Mouse (Mus musculus) heart, adult 2 months (tissue): ENCODE measurements at regions not wholly inside any gene's neighbourhood (a gene's known extent, or its start where the extent isn't known, plus 50 kb on each side); places are given as distances from the start of the nearest gene placed in this dataset.

Experiments
- DNase-seq, 2 experiments: peaks; one replicate each; pipeline ENCODE4 v3.0.0; 2021
- H3K27ac ChIP-seq: fragments of 200-600 bp; 2 replicates; pipeline ENCODE4 v1.8.1; 2022
- H3K27me3 ChIP-seq: fragments of 200-500 bp; 2 replicates; pipeline ENCODE4 v1.6.1; 2012; ENCODE audit warnings: mild to moderate bottlenecking, low read length, inconsistent platforms, mixed read lengths; ENCODE audit not compliant: control insufficient read depth, insufficient read depth
- H3K36me3 ChIP-seq: fragments of 200-500 bp; 2 replicates; pipeline ENCODE4 v1.6.1; 2012; ENCODE audit warnings: low read length, inconsistent platforms; ENCODE audit not compliant: control insufficient read depth, insufficient read depth
- H3K4me1 ChIP-seq: fragments of 200-500 bp; 2 replicates; pipeline ENCODE4 v1.6.1; 2011; ENCODE audit warnings: low read length; ENCODE audit not compliant: control insufficient read depth, insufficient read depth
- H3K4me3 ChIP-seq: fragments of 200-600 bp; 2 replicates; pipeline ENCODE4 v1.8.1; 2022
- H3K79me2 ChIP-seq: fragments of 200-500 bp; replicated peaks from 2 replicates; pipeline ENCODE4 v1.6.1; 2012; ENCODE audit warnings: mild to moderate bottlenecking, inconsistent platforms, low read length, moderate library complexity, mixed read lengths; ENCODE audit not compliant: control insufficient read depth, insufficient read depth
- H3K9ac ChIP-seq: fragments of 200-500 bp; 2 replicates; pipeline ENCODE4 v1.6.1; 2012; ENCODE audit warnings: low read depth, mild to moderate bottlenecking, control low read depth, inconsistent platforms, low read length, mixed read lengths
- CTCF ChIP-seq: fragments of 200-600 bp; IDR thresholded peaks from 2 replicates; pipeline ENCODE4 v1.8.1; 2022; ENCODE audit warnings: antibody characterized with exemption, mild to moderate bottlenecking, moderate library complexity
- EP300 ChIP-seq: fragments of 200-500 bp; IDR thresholded peaks from 2 replicates; pipeline ENCODE4 v1.6.1; 2011; ENCODE audit warnings: low read depth, low read length, control low read depth; ENCODE audit not compliant: insufficient read depth
- POLR2A ChIP-seq: fragments of 200-500 bp; IDR thresholded peaks from 2 replicates; pipeline ENCODE4 v1.6.1; 2011; ENCODE audit warnings: mild to moderate bottlenecking, low read depth, low read length, control low read depth; ENCODE audit not compliant: insufficient read depth
- WGBS: fragments of 180-500 bp; shearing (Covaris S2); methylation state at CpG from one replicate; pipeline ENCODE4 v1.1.7; 2018; 5-methylcytosine and 5-hydroxymethylcytosine counted together
- intact Hi-C: fragments of 180-260 bp; cut with DNase I; formaldehyde crosslinking; loops from one replicate; pipeline ENCODE4 v1.15.1; 2025

DNA sequence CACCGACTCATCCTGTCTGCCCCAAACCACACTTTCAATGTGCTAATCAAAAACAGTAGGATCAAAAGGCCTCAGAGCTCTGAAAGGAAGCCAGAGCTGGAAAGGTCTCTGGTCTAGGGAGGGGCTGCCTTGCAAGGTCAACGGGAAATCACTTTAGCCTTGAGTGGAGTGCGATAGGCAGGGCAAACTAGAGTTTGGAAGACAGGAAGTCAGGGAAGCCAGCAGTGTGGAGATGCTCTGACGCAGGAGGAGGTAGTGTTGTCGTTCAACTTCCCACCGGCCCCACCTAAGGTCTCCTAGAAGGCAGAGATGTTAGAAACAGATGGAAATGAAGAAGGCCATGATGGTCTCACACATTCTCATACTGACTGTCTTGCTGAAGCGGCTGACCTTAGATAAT is 52.0 kb upstream of the Trp53i11 start:
- intact Hi-C loops: loop anchor here (10.0 kb wide), 1 partner anchor 129 kb away; no protein-coding TSS in a partner anchor
- Histone ChIP-seq H3K4me3 (no peak overlapping the region), H3K36me3 (peaks cover 3% of the 10 kb centered on the region; the same call in 1 of the 2 replicates), H3K27me3 (no peaks in the 10 kb centered on the region), H3K79me2 (no peaks in the 10 kb centered on the region), H3K4me1 (peaks cover 23% of the 10 kb centered on the region), H3K27ac (peak overlapping the region; percentile 60), H3K9ac (no peak overlapping the region)
- peak; percentile 94 for TF ChIP-seq EP300
- TF ChIP-seq CTCF: no peak
- WGBS: 26% methylated on average over 7 of the region's 7 CpGs
- peak; percentile 41 to 67 for DNase-seq

DNA sequence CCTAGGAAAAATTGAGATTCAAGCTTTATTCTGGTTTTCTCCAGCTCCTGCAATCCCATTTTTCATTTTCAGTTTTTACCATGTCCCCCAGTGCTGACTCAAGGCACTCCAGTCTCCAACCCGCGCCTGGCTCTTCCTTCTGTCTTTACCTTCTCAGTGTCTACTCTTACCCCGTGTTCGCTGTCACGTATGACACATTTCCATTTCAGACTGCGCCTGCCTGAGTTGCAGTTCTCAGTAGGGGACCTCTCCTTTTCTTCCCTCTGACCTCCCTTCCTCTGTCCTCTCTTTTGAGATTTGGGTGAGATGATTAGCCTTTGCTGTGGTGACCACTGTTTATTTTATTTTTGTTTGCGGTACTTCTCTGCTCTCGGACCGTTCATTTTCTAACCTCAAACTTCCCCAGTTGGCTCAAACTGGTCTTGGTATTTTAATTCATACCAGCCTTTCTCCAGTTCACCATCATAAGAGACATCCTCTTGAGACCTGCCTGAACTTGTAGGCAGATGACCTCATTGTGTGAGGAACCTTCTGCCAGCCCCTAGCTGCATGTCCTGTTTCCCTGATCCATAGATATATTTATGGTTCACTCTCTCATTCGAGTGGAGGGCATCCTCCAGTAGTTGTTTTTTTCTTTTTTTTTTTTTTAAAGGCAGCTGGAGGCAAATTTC is 53.9 kb upstream of the Trp53i11 start:
- DNase-seq: no peak
- no peaks in the 10 kb centered on the region for H3K79me2 ChIP-seq
- no peaks in the 10 kb centered on the region for H3K27me3 ChIP-seq
- WGBS: 78% methylated on average over 10 of the region's 10 CpGs
- peaks cover 27% of the 10 kb centered on the region for H3K4me1 ChIP-seq
- no peak overlapping the region for H3K4me3 ChIP-seq
- H3K9ac ChIP-seq: no peak overlapping the region
- intact Hi-C loops: loop anchor here (2.0 to 10.0 kb wide), 2 partner anchors 65 to 131 kb away; no protein-coding TSS in a partner anchor
- no peak for TF ChIP-seq CTCF
- TF ChIP-seq EP300: no peak
- no peak for TF ChIP-seq POLR2A
- peaks cover 3% of the 10 kb centered on the region; the same call in 1 of the 2 replicates for H3K36me3 ChIP-seq
- no peak overlapping the region; the same call in 1 of the 2 replicates for H3K27ac ChIP-seq

DNA sequence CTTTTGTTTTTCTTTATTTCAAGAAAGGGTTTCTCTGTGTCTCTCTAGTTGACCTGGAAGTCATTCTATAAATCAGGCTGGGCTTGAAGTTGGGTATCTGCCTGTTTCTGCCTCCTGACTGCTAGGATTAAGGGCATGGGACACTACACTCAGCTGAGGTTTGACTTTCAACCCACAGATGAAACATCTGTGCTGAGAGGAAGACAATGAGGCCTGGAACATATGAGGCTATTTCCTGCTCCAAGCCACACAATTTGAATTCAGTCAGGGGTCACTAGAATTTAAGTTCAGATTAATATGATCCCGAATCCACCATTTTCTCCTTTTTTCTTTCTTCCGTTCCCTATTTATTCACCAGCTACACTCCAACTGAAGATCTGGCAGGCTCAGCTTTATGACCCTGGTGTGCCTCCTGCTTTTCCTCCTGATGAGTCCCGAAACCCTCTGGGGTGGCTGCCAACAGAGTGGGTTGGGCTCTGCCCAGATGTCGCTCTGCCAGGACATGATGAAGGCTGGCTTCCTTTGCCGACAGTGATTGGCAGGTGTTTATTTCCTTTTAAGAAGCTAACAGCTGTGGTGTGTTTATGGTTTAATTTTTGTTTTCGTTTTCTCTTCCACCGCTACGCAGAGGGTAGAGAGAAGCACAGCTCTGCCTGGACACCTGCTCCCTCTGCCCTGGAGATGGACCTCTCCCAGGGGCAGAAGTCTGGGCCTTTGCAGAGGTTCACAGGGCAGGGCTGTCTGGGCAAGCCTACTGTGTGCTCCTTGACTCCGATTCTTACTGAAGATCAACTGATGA is 55.3 kb upstream of the Trp53i11 start:
- Histone ChIP-seq H3K36me3 (peaks cover 3% of the 10 kb centered on the region; the same call in 1 of the 2 replicates), H3K27ac (peak overlapping the region; percentile 71), H3K9ac (no peak overlapping the region), H3K27me3 (no peaks in the 10 kb centered on the region), H3K79me2 (no peaks in the 10 kb centered on the region), H3K4me1 (peaks cover 30% of the 10 kb centered on the region), H3K4me3 (0 out of 2 replicates have a peak overlapping the region, but pooled peaks have one; percentile 14)
- peak; percentile 76 to 85 for DNase-seq
- WGBS: 13% methylated on average over 9 of the region's 9 CpGs
- intact Hi-C loops: loop anchor here (2.0 to 10.0 kb wide), 2 partner anchors 67 to 133 kb away; no protein-coding TSS in a partner anchor
- TF ChIP-seq EP300 (peak; percentile 48; the same call in 1 of the 2 replicates), POLR2A (no peak)

DNA sequence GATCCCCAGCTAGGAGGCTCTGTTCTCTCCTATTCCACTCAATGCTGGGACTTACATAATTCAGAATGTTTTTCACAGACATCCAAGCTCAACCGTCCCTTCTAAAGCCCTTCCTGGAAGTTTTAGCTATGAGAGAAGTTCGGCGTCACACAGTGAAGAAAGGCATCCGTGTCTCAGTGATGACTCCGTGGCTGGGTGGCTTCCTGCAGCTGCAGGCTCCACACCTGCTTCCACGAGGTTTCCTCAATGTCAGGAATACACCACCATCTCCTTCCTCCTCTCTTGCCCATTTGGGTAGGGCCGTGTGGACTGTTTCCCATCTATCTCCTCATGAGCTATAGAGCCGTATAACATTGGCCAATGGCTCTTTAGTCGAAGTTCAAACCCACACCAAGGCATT is 56.1 kb upstream of the Trp53i11 start:
- no peaks in the 10 kb centered on the region for H3K27me3 ChIP-seq
- peaks cover 3% of the 10 kb centered on the region; the same call in 1 of the 2 replicates for H3K36me3 ChIP-seq
- no peak for DNase-seq
- no peak overlapping the region for H3K4me3 ChIP-seq
- WGBS: 60% methylated on average over 9 of the region's 9 CpGs
- intact Hi-C loops: loop anchor here (10.0 kb wide), 1 partner anchor 134 kb away; no protein-coding TSS in a partner anchor
- peak overlapping the region; percentile 71; the same call in 1 of the 2 replicates for H3K27ac ChIP-seq
- H3K9ac ChIP-seq: no peak overlapping the region
- H3K79me2 ChIP-seq: no peaks in the 10 kb centered on the region
- H3K4me1 ChIP-seq: peaks cover 36% of the 10 kb centered on the region
- TF ChIP-seq EP300 (no peak), CTCF (peak; percentile 31; the same call in 1 of the 2 replicates), POLR2A (no peak)

DNA sequence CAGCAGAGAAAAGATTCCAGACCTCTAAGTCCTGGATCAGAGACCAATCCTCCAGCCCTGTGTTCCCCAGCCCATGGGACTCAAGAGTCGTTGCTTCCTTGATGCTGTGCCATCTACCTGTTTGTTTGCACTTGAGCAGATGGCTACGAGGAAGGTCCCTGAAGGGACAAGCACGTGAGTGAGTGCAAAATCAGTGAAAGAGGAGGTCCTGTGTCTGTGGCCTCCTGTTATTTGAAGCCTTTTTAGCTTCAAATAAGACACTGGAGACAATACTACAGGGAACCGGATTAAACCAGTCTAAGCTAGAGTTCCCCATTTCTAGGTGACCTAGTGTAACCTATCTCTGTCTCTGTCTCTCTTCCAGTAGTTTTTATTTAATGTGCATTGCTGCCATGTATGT is 58.2 kb upstream of the Trp53i11 start:
- Histone ChIP-seq H3K9ac (no peak overlapping the region), H3K4me3 (no peak overlapping the region), H3K27me3 (no peaks in the 10 kb centered on the region), H3K36me3 (0 out of 2 replicates have a peak, but pooled peaks cover 2% of the 10 kb centered on the region), H3K27ac (no peak overlapping the region), H3K79me2 (no peaks in the 10 kb centered on the region), H3K4me1 (peaks cover 32% of the 10 kb centered on the region)
- WGBS: 59% methylated on average over 4 of the region's 4 CpGs
- DNase-seq: no peak
- intact Hi-C loops: no loop called here
- TF ChIP-seq POLR2A (no peak), EP300 (no peak), CTCF (no peak)
